Mouse (Mus musculus): ENCODE data around the gene Ism2.
"Not testable (repeated sequence)": the region's sequence is repeated elsewhere in the genome, so short reads cannot be mapped to it uniquely, and the experiment has no call there.

Gene Ism2

DNA sequence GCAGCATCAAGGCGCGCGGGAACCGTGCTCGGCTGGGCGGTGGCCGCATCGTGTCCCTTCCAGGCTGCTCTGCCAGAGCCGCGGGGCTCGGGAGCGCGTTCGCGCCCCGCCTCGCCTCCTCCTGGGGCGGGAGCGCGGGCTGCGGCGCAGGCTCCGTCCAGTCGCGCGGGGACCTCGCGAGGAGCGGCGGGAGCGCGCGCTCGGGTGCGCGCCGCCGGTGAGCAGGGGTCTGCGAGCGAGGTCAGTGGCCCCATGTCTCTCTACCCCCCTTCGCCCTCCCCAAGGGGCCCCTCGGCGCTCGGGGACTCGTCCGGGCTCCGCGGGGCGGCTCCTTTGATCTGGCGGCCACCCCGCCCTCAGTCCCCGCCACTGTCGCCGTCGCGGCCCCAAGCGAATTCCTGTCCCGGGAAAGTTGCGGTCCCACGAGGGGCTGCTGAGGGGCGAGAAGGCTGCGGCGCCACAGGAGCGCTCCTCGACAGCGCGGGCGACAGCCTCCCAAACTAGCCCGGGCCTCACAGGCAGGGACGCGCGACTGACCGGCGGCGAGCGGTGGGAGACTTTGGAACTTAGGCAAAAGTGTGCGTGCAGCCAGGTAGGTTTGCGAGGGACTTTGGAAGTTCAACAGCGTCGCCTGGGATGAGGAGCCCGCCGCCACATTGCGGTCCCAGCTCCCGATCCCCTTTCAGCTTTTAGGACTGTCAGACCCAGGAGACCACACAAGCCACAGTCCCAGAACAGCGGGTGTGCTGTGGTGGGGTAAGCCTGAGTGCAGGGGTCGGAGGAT, at the start of gene Ism2:
Ism2 (minus strand) TSS at position 49 of the 784 bp plus-strand sequence.
- DNase-seq (ENCODE audit: low read depth, low spot score): no peak

DNA sequence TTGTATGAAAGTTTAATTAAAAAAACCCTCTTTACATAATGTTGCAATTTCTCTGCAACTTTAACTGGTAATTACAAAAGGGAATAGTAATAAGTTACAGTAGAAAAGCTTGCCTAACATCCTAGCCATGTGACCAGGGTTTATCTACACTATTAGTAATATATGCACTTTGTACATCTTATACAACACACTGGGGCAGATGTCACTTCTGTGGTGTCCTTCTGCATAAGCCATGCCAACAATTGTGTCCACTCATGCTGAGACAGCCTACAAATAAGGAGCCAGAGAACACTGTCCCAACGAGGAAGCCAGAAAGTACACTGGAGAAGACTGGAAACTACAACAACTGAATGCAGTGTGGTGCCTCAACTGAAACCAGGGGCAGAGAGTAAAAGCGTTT, 48.5 kb upstream of the Ism2 start:
- DNase-seq (ENCODE audit: low read depth, low spot score): no peak

DNA sequence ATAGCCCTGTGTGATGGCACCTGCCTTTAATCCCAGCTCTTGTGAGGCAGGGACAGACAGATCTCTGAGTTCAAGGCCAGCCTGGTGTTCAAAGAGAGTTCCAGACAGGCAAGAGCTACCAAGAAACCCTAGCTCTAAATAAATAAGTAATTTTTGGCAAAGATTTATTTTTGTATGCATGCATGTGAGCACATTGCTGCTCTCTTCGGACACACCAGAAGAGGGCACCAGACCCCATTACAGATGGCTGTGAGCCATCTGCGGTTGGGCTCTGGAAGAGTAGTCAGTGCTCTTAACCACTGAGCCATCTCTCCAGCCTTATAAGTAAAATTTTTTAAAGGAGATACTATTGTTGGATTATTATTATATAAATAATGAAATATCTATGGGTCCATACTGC, 48.0 kb upstream of the Ism2 start:
- no peak for DNase-seq (ENCODE audit: low read depth, low spot score)

DNA sequence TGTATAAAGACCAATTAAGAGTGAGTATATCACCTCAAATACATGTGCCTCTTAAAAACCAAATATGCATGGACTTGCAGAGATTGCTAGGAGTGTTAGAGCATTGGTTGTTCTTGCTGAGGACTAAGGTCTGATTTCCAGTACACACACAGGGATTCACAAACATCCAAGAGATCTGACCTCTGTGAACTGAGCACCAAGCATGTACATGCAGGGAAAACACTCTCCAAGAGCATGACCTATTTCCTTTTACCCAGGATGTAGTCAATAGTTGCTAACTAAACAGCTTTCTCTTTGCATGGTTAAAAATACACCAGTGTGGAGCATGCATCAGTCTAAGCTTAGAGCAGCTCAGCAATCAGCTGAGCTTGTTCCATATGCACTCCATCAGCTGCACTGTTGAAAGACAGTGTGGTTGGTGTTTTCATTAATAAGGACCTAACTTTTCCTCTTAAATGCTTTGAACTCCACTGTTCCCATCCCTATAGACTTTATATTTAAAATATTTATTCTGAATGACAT, 43.6 kb upstream of the Ism2 start:
- DNase-seq (ENCODE audit: low read depth, low spot score): no peak

DNA sequence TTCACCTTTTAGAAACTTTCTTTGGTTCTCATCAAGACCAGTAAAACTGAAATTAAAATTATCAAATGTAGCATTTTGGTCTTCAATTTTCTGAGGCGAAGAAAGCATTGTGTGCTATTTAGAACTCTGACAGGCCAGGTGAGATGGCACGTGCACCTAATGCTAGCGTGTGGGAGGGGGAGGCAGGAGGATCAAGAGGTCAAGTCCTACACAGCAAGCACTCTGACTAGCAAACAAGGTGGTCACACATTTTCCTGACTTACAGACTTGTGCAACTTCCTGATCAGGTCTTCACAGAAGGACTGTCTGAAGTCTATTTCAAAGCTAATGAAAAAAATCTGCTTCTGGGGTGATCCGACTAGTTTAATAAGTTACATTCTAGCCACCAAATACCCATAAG, 38.6 kb upstream of the Ism2 start:
- no peak for DNase-seq (ENCODE audit: low read depth, low spot score)

DNA sequence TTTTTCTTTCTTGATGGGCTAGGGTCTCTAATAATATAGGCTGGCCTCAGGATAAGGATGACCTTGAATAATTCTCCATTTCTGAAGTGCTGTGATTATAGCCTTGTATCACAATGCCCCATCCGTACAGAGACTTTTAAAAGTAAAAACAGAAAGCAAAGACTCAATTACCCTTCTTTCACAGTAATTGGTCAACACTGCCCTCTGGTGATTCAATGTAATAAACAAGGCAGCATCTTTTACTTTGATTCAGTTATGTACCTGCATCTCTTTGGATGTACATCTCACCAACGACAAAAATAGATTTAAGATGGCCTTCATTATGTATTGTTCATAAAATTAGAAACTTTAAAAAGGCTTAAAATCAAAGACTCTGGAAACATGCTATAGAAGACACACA, 35.4 kb upstream of the Ism2 start:
- DNase-seq (ENCODE audit: low read depth, low spot score): no peak

DNA sequence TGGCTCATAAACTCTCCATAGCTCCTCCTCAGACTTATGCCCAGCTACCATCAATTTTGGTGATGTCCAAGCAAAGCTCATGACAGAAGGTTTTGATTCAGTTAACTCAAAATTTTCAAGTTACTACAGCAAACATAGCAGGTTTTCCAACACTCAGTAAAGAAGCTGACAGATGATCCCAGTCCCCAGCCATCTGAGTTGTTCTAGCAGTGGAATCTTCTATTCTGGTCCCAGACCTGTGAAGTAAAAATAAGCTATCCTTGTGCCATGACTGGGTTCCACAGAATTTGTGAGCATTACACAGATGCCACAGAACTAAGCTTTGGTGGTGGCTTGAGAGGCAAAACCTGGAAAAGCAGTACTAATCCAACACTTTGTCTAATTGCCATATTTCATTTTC, 34.3 kb upstream of the Ism2 start:
- DNase-seq (ENCODE audit: low read depth, low spot score): no peak

DNA sequence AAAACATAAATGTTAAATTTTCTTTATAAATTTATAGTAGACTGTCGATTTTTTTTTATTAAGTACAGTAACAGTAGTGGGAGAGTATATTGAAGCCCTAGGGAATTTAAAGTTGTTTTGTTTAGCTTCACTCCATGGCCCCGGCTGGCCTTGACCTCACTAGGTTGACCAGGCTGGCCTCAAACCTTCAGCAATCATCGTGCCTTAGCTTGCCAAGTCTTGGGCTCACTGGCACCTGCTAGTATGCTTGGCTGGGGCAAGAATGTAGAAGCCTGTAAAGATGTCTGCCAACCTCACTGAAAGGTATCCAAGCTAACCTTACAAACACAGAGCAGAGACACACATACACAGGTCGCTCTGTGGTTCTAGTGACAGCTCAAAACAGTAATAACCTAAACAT, 33.0 kb upstream of the Ism2 start:
- no peak for DNase-seq (ENCODE audit: low read depth, low spot score)

DNA sequence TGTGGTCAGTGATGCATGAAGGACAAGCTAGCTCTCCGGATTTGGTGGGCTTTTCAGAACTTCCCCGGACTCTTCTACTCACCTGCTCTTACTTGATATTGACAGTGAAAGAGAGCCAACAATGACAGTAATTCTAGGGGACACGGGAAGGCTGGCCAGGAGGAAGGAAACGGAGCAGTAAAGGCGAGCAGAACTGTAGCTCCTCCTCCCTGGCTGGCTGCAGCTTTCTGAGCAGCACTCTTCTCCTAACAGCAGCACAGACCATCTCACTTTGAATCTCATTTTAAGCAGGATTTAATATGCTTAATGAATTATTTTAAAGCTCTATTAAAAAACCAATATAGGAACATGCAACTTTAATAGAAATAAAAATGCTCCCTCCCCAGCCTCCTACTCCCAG, 32.4 kb upstream of the Ism2 start:
- no peak for DNase-seq (ENCODE audit: low read depth, low spot score)

DNA sequence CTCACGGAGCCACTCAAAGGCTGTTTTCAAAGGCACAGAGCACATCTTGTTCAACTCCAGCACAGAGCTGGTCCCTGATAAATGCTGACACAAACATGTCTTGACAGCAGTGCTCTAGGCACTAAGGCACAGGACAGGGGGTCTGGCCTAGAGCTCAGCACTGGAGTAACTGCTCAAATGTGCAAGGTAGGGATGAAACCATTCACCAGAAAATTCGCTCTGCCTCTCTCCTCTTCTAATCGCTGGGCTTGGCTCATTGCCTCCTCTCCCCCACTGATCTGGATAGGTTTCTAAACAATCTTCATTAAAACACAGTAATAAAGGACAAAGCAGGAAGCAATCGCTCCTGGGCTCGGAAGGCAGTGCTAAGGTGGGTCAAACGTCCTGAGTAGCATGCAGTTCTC, 31.6 kb upstream of the Ism2 start:
- no peak for DNase-seq (ENCODE audit: low read depth, low spot score)

DNA sequence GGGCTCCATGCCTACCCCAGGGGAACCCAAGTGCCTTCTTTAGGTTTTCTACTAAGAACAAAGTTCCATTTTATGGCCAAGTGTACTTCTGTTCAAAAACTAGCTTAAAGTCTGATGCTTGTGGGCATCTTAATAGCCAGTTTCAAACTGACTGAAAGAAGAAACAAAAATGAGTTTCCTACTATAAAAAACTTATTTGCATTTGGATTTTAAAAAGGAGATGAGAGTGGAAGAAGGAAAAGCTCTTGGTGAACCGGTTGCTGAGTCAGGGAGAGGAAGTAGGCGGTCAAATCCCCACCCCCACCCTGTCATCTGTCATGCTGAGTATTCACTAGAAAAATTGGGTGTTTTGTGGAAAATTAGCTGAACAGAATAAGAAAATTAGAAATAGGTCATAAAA, 30.7 kb upstream of the Ism2 start:
- peak; percentile 41 for DNase-seq (ENCODE audit: low read depth, low spot score)

DNA sequence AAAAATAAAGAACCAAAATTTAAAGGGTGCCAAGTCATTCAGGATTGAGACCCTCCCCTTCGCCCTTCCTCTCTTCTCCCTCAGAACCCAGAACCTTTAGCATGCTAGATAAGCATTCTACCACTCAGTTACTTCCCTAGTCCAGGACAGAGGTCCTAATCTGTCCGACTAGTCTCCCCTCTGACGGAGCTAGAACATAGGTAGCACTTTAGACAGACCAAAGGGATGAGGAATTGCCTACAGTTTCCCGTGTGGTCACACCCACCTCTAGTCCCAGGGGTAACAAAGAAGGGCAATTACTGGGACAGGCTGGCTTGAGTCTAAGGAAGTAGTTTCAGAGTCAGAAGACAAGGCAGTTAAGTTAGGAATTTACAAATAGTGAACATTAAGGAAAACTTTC, 28.5 kb upstream of the Ism2 start:
- no peak for DNase-seq (ENCODE audit: low read depth, low spot score)

DNA sequence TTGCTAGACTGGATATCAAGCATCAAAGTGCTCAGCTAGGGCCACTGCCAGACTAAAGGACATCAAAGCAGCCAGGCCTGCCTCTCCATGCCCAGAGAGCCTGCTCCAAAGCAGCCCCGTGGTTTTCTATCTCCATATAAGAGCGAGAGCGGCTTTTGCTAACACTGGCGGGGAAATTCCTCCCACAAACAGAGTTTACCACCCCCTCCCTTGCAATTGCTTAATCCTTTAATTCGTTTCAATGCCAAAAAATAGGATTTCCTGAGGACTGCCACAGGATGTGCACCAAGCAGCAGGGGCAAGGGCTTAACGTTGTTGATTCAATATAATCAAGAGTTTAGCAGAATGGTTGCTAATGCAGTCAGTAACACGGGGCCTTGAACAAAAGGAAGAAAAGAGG, 28.1 kb upstream of the Ism2 start:
- no peak for DNase-seq (ENCODE audit: low read depth, low spot score)

DNA sequence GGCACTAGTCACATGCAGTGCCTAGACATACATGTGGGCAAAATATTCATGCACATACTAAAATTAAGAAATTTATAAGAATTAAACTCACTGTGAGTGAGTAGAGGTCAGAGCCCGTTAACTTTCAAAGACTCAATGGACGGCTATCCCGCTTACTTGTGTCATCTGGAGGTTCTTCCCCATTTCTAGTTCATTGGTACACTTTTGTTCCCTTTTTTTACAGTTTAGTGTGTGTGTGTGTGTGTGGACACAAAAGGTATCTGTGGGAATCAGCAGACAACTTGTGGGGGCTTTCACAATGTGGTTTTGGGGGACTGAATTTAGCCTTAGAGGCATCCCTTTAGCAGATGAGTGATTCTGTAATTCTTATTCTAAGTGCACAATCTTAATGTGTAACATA, 25.9 kb upstream of the Ism2 start:
- DNase-seq (ENCODE audit: low read depth, low spot score): no peak

DNA sequence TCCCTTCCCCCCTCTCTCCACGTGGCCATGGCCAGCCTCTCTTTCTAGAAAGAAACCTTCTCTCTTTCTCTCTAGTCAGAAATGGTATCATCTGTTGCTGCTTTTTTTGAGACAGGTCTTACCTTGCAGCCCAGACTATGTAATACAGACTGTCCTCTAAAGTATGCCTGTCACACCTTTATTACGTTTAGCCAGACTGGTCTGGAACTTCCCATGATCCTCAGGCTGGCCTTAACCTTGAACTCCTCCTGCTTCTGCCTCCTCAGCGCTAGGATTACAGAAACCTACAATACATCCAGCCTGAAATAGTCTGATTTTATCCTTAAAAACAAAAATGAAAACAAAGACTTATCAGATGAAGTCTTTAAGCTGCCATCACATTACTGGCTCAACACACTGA, 19.7 kb upstream of the Ism2 start:
- DNase-seq (ENCODE audit: low read depth, low spot score): no peak

DNA sequence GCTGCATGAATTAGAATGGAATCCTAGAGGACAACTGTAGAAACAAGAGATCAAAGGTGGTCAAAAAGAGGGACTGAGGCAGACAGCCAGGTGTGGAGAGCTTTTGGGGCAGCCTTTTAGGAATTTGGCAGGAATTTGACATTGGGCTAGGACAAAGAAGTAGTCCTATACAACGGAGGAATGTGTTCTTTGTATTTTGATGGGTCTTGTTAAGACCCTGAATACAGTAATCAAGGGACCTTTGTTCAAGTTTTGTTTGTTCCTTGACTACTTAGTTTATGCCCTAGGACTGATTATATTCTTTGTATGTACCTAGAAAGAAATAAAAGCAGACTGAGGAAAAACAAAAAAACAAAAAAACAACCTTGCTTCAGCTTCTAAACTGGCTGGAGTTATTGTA, 18.4 kb upstream of the Ism2 start:
- no peak for DNase-seq (ENCODE audit: low read depth, low spot score)

DNA sequence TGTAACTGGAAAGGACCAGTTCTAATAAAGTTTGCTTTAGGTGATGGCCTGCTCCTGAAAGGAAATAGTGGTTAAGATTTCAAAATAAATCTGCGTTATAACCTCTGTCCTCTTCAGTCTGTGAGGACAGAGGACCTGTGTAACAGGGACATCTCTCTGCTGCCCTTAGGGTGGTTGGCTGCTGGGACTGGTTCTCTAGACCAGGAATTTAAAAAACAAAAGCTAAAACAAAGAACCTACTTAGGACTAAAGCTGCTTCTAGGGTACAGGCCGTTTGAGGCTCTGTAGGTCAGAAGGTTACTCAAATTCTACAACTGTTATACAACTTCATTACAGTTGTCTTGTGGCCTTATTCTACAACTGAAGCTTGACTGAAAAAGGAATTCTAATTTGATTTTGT, 13.6 kb upstream of the Ism2 start:
- DNase-seq (ENCODE audit: low read depth, low spot score): no peak

DNA sequence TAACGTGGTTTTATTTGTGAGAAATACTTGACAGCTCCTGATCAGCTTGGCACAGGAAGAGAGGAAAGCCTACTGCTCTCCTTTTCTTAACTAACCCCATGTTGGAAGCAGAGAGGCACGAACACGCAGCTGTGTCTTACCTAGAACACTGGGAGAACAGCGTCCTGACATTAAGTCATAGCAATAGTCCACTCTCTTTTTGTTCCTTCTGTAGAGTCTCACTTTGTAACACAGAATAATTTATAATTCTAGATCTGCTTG, 7.0 kb upstream of the Ism2 start:
- not testable (repeated sequence) for DNase-seq (ENCODE audit: low read depth, low spot score)

DNA sequence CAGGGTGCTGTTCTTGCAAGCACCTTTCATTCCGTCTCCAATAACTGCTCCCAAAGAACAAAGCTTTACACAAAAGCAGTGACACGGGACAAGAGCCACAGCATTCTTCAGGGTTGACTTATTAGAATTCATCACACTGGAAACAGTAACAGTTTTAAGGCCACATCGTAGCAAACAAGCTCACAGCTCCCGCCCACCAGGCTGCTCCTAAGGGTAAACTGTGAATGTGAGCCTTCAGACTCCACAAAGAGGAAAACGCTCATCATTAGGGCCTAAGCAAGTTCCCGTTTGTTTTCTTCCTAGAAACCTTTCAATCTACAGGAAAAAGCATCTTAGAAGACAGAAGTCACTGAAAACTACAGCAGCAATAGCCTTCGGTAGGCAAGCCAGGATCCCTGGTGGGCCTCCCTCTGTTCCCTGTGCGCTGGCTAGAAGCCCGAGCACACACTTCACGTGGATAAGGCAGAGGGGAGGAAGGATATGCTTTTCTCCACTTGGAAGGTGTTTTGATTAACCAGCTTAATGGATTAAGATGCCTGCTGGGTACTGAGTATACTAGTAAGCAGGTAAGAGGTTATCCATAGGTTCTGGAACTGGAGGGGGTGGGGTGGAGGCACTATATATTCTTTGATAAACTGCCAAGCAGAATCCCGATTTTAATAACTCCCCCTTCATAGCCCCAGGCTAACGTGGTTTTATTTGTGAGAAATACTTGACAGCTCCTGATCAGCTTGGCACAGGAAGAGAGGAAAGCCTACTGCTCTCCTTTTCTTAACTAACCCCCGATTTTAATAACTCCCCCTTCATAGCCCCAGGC, 6.5 kb upstream of the Ism2 start:
- DNase-seq (ENCODE audit: low read depth, low spot score): no peak

DNA sequence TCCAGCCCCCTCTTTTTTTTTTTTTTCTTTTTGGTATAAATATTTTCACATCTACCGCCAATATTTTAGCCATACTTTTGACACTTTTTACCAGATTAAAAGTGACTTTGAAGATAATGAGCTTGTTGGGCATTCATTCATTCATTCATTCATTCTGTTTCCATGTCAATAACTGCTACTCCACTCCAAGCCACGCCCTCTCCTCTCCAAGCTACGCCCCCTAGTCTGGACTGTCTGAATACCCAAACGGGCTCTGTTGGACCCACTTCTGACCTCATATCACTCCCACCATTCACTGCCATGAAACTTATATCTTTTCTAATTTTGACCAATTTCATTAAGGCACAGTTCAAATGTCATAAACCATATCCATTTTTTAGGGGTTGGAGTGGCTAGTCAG, 1.7 kb upstream of the Ism2 start:
- no peak for DNase-seq (ENCODE audit: low read depth, low spot score)

DNA sequence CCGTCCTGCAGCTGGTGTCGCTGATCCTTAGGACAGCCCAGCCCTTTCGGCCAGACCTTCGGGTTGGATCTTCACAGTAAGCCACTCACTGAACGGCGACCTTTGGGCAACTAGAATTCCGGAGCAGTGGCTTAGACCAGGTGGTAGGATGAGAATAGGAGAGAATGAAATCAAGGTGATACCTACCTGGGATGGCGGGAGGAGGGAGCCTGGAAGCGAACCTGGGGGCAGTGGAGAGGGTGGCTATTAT, 861 bp upstream of the Ism2 start:
- DNase-seq (ENCODE audit: low read depth, low spot score): no peak

DNA sequence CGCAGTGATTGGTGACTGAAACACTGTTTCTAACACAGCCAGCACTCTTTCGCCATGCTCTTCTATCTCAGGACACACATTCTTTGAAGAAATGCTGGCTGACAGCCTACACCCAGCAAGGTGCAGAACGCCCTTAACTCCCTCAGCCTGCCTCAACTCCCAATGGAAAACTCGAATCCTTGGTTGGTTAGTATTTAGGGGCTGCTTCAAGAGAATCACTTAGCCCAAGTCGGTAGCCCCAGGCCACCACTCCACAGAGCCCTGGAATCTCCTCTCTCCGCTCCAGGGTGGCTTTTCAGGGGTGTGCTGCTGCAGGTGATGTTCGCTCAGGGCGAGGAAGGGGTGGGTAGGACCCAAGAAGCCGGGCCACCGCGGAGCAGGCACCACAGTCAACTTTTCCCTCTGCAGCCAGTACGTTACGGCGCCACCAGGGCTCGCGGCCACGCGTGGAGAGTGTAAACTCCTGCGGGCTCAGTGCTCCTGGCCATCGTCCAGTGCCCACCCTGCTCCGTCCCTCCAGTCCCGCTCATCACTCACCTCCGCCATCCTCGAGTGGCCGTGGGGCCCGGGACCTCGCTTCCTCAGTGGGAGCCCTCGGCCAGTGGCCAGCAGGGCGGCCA, 358 bp downstream of the Ism2 start:
- DNase-seq (ENCODE audit: low read depth, low spot score): no peak

DNA sequence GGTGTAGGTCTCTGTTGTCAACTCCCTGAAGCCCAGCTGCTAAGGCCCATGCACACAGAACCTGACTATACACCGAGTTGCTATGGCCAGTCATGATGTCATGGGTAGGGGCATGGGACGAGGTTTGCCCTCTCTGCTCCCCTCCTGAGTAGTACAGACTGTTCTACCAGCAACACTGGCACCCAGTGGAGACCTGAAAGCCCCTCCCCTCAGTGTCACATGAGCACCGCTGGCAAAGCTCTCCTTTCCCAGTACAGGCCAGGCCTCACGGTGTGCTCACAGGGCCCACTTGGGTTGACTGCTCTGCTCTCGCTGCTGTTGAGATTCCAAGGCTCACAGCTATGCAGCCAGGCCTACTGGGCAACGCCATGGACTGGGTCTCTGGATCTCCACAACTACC, 5.6 kb downstream of the Ism2 start:
- DNase-seq (ENCODE audit: low read depth, low spot score): no peak

Data from telencephalon, adult 2 months (tissue).